Mouse (Mus musculus) gastrocnemius, adult 18-20 months (tissue): ENCODE data around the gene Irak2. TPM values are rescaled to one million over a fixed set of nuclear protein-coding genes. Genes with fewer than 3 reads are reported as not detected.

Source experiments
- DNase-seq: peaks from one replicate; pipeline ENCODE4 v3.0.0; 2021; ENCODE audit warnings: low spot score
- long read RNA-seq, 2 experiments: library from polyadenylated mRNA; stranded (forward); transcript quantifications; one replicate each; pipeline ENCODE4 v2.0.0; 2021
- total RNA-seq, 2 experiments: library from RNA; stranded (reverse); gene quantifications; 2 replicates each; pipeline ENCODE4 v1.2.3; 2021

Irak2 gene
- 1 to 10 TPM; 4.6 to 9.0 TPM for total RNA-seq
- long read RNA-seq, experiment 1, transcript Irak2-201 (13 exons, 3,196 nt) = major isoform, 5 of 6 reads
- long read RNA-seq, experiment 1, partial matches to known transcripts = 1 of 6 reads
- long read RNA-seq, experiment 1, other reads (novel, unspliced or antisense) = 0 of 6 reads
- long read RNA-seq, experiment 2, partial matches to known transcripts = 0 of 1 reads
- long read RNA-seq, experiment 2, other reads (novel, unspliced or antisense) = 0 of 1 reads

GRCm38 (mm10) chr6:113638302-113639040 is at the start of gene Irak2:
Irak2 (plus strand) TSS chr6:113638467.
- peak; percentile 95 for DNase-seq

- DNase-seq = no peak
These were observed 45.6 kb upstream of the Irak2 start for GRCm38 (mm10) chr6:113592637-113593036.

GRCm38 (mm10) chr6:113597945-113598344 is 40.3 kb upstream of the Irak2 start:
- DNase-seq = no peak

GRCm38 (mm10) chr6:113599833-113600232 is 38.4 kb upstream of the Irak2 start:
- DNase-seq = no peak

- DNase-seq = no peak
These were observed 37.6 kb upstream of the Irak2 start, which contains the start of gene Fancd2os for GRCm38 (mm10) chr6:113600543-113601139. Fancd2os (minus strand) TSS chr6:113600715.

- no peak for DNase-seq
These were observed 35.4 kb upstream of the Irak2 start for GRCm38 (mm10) chr6:113602821-113603220.

- no peak for DNase-seq
These were observed 34.3 kb upstream of the Irak2 start for GRCm38 (mm10) chr6:113603993-113604392.

- DNase-seq = peak; percentile 80
These were observed 33.6 kb upstream of the Irak2 start, which contains the start of gene Brk1 for GRCm38 (mm10) chr6:113604432-113605223. Brk1 (plus strand) TSS chr6:113604772.

GRCm38 (mm10) chr6:113605224-113605545 is 33.1 kb upstream of the Irak2 start:
- no peak for DNase-seq

- DNase-seq = no peak
These were observed 29.4 kb upstream of the Irak2 start for GRCm38 (mm10) chr6:113608871-113609270.

GRCm38 (mm10) chr6:113609293-113609692 is 29.0 kb upstream of the Irak2 start:
- DNase-seq = no peak

- DNase-seq = no peak
These were observed 25.9 kb upstream of the Irak2 start for GRCm38 (mm10) chr6:113612258-113612969.

- no peak for DNase-seq
These were observed 24.1 kb upstream of the Irak2 start for GRCm38 (mm10) chr6:113614152-113614551.

- no peak for DNase-seq
These were observed 23.3 kb upstream of the Irak2 start for GRCm38 (mm10) chr6:113614997-113615396.

- DNase-seq = no peak
These were observed 22.8 kb upstream of the Irak2 start for GRCm38 (mm10) chr6:113615489-113615888.

- no peak for DNase-seq
These were observed 14.9 kb upstream of the Irak2 start for GRCm38 (mm10) chr6:113623386-113623785.

GRCm38 (mm10) chr6:113623941-113624751 is 14.1 kb upstream of the Irak2 start, which contains the start of gene Vhl:
Vhl (plus strand) TSS chr6:113623959.
- peak; percentile 91 for DNase-seq

- no peak for DNase-seq
These were observed 13.1 kb upstream of the Irak2 start for GRCm38 (mm10) chr6:113624989-113625770.

GRCm38 (mm10) chr6:113630322-113630721 is 7.9 kb upstream of the Irak2 start:
- DNase-seq = no peak
